Mouse (Mus musculus): ENCODE measurements around the gene Spag5.

GRCm38 (mm10) chr11:78328512-78329056 is 27.3 kb downstream of the Spag5 start:
- TF ChIP-seq EP300 (IDR thresholded peaks at IDR 0.05; ENCODE audit: low read depth): no peak
- TF ChIP-seq CTCF (IDR thresholded peaks at IDR 0.05; ENCODE audit: low read depth): no peak
